Mouse (Mus musculus) spleen, postnatal 10 days (tissue): ENCODE data around the gene Tktl2.
A peak's percentile ranks its signal among the peaks of the same experiment; 100 is the strongest.

Source experiments
- DNase-seq, 2 experiments: peaks; one replicate each; pipeline ENCODE4 v3.0.0; 2021 to 2022; ENCODE audit warnings: low spot score in 2 of 2

Gene Tktl2

GRCm38 (mm10) chr8:66511537-66511936 is at the start of gene Tktl2:
Tktl2 (plus strand) TSS chr8:66511756.
- DNase-seq, result no peak

- no peak for DNase-seq
Observed at GRCm38 (mm10) chr8:66469821-66470220, 41.7 kb upstream of the Tktl2 start.

GRCm38 (mm10) chr8:66476880-66477279 is 34.7 kb upstream of the Tktl2 start:
- no peak for DNase-seq

GRCm38 (mm10) chr8:66486084-66486763 is 25.3 kb upstream of the Tktl2 start, which contains the start of gene Tma16:
Tma16 (minus strand) TSS chr8:66486530.
- DNase-seq, result peak; percentile 62 to 72

- no peak for DNase-seq
Observed at GRCm38 (mm10) chr8:66488556-66488955, 23.0 kb upstream of the Tktl2 start.

- no peak for DNase-seq
Observed at GRCm38 (mm10) chr8:66490624-66491023, 20.9 kb upstream of the Tktl2 start.

GRCm38 (mm10) chr8:66494496-66494895 is 17.1 kb upstream of the Tktl2 start:
- no peak for DNase-seq

GRCm38 (mm10) chr8:66495726-66496125 is 15.8 kb upstream of the Tktl2 start:
- peak; percentile 37 to 82 for DNase-seq

- DNase-seq, result peak in 1 of 2 experiments; percentile 30
Observed at GRCm38 (mm10) chr8:66496998-66497577, 14.5 kb upstream of the Tktl2 start.

- DNase-seq, result no peak
Observed at GRCm38 (mm10) chr8:66503381-66503780, 8.2 kb upstream of the Tktl2 start.

- no peak for DNase-seq
Observed at GRCm38 (mm10) chr8:66519149-66519548, 7.6 kb downstream of the Tktl2 start.

GRCm38 (mm10) chr8:66520576-66520975 is 9.0 kb downstream of the Tktl2 start:
- no peak for DNase-seq

GRCm38 (mm10) chr8:66550092-66550491 is 38.5 kb downstream of the Tktl2 start:
- no peak for DNase-seq
